Mouse (Mus musculus) spleen, postnatal 14 days (tissue): ENCODE measurements around the gene Rasal1.

ENCODE experiments used
- DNase-seq, 2 experiments: peaks; one replicate each; pipeline ENCODE4 v3.0.0; 2021 to 2022; ENCODE audit warnings: low spot score in 2 of 2

The Rasal1 gene

GRCm38 (mm10) chr5:120648569-120649373 lies at the start of gene Rasal1:
Gene Rasal1 (plus strand): TSS chr5:120648812.
- peak; percentile 55 to 72 for DNase-seq

GRCm38 (mm10) chr5:120599625-120600024 lies 49.0 kb upstream of the Rasal1 start:
- DNase-seq = no peak

GRCm38 (mm10) chr5:120600946-120601668 lies 47.5 kb upstream of the Rasal1 start:
- no peak for DNase-seq

GRCm38 (mm10) chr5:120602210-120602609 lies 46.4 kb upstream of the Rasal1 start:
- DNase-seq = no peak

- no peak for DNase-seq
Measured at GRCm38 (mm10) chr5:120603515-120603914, 45.1 kb upstream of the Rasal1 start.

- DNase-seq = peak; percentile 75 to 85
Measured at GRCm38 (mm10) chr5:120604839-120605238, 43.8 kb upstream of the Rasal1 start.

GRCm38 (mm10) chr5:120605241-120605661 lies 43.4 kb upstream of the Rasal1 start:
- no peak for DNase-seq

- DNase-seq = peak; percentile 71 to 85
Measured at GRCm38 (mm10) chr5:120605688-120606087, 42.9 kb upstream of the Rasal1 start.

GRCm38 (mm10) chr5:120606590-120607200 lies 41.9 kb upstream of the Rasal1 start:
- DNase-seq = no peak

- DNase-seq = no peak
Measured at GRCm38 (mm10) chr5:120607335-120607734, 41.3 kb upstream of the Rasal1 start.

GRCm38 (mm10) chr5:120609246-120609775 lies 39.3 kb upstream of the Rasal1 start:
- DNase-seq = no peak

- DNase-seq = no peak
Measured at GRCm38 (mm10) chr5:120610906-120611305, 37.7 kb upstream of the Rasal1 start.

- DNase-seq = no peak
Measured at GRCm38 (mm10) chr5:120611416-120611815, 37.2 kb upstream of the Rasal1 start.

- peak; percentile 95 to 96 for DNase-seq
Measured at GRCm38 (mm10) chr5:120612442-120612821, 36.2 kb upstream of the Rasal1 start, which contains the start of the genes Rita1 and Ddx54. Gene Rita1 (minus strand): TSS chr5:120612589. Gene Ddx54 (plus strand): TSS chr5:120612739.

- peak; percentile 99 to 100 for DNase-seq
Measured at GRCm38 (mm10) chr5:120612822-120613604, 35.6 kb upstream of the Rasal1 start.

GRCm38 (mm10) chr5:120615903-120616302 lies 32.7 kb upstream of the Rasal1 start:
- peak in 1 of 2 experiments; percentile 49 for DNase-seq

GRCm38 (mm10) chr5:120618778-120619177 lies 29.8 kb upstream of the Rasal1 start:
- no peak for DNase-seq

- DNase-seq = peak; percentile 66 to 82
Measured at GRCm38 (mm10) chr5:120619201-120619600, 29.4 kb upstream of the Rasal1 start.

- DNase-seq = peak; percentile 78 to 85
Measured at GRCm38 (mm10) chr5:120620375-120621077, 28.1 kb upstream of the Rasal1 start.

- DNase-seq = peak; percentile 44 to 47
Measured at GRCm38 (mm10) chr5:120621078-120621765, 27.4 kb upstream of the Rasal1 start.
